9 mouse cellular contexts compared by ENCODE assay signal in the genomic region with DNA sequence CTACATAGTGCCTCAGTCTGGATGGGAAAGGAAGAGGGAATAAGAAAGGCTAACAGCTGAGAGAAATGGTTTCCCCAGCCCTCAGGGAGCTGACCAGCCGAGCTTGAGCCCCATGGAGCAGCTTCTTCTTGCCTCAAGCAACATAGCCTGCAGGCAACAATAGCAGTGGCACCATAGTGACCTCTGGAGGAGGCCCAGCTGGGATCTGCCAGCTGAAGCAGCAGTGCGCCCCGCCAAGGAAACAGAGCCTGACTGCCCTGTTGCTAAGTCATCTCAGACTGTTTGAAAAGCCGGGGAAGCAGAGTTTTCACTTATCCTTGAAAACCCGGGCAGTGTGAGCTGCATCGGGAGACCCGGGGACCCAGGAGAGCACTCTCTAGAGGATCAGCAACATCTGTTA. TPM values are rescaled to one million over a fixed set of nuclear protein-coding genes. Genes with fewer than 3 reads are reported as not detected.
DNase-seq lines count a peak whose midpoint lies in the region; ATAC-seq and TF ChIP-seq lines count a peak whose summit lies in the region.
"Had no signal": no experiment of that assay in that cellular context is flagged by ENCODE, and none has a peak within 500 bp of the region (broad histone marks: within the 10 kb centered on the region; RNA-seq: fewer than 3 reads in every experiment).

No protein-coding gene starts in this region.

- H3K9ac ChIP-seq in heart, postnatal 0 days (replicated peaks; ENCODE audit: low read depth, low read length), result no peak overlapping the region
- H3K9ac ChIP-seq in stomach, embryonic 15.5 days, result no peak overlapping the region
- H3K9ac ChIP-seq: liver, embryonic 14.5 days had no signal

- no peak overlapping the region for H3K27ac ChIP-seq in embryonic fibroblast, embryonic 13.5 days (ENCODE audit: insufficient read depth, low read length)
- no peak overlapping the region for H3K27ac ChIP-seq in heart, postnatal 0 days (ENCODE audit: low read depth)
- peak overlapping the region; percentile 98 for H3K27ac ChIP-seq in layer of hippocampus, adult 2 months
- peak overlapping the region; percentile 16; the same call in 1 of the 2 replicates for H3K27ac ChIP-seq in stomach, embryonic 15.5 days
- H3K27ac ChIP-seq: liver, embryonic 14.5 days had no signal

- peak; percentile 66 for DNase-seq in adrenal gland, postnatal 25 days
- peak; percentile 77 for DNase-seq in heart, postnatal 0 days (ENCODE audit: low spot score)
- DNase-seq in layer of hippocampus, adult 2 months (ENCODE audit: low spot score in 2 of 2), result peak; percentile 63 to 66
- DNase-seq in mesoderm, embryonic 11.5 days (ENCODE audit: low read depth, low spot score), result peak; percentile 75
- no peak for DNase-seq in spleen, postnatal 36 days (ENCODE audit: low spot score in 2 of 2)

- H3K4me2 ChIP-seq in heart, postnatal 0 days (ENCODE audit: low read depth, low read length), result peak overlapping the region; percentile 87
- H3K4me2 ChIP-seq in stomach, embryonic 15.5 days, result peak overlapping the region; percentile 35

- TF ChIP-seq POLR2A in embryonic fibroblast, embryonic 13.5 days (IDR thresholded peaks at IDR 0.05; ENCODE audit: low read depth, low read length), result no peak

- no peaks in the 10 kb centered on the region for H3K9me3 ChIP-seq in heart, postnatal 0 days (replicated peaks; ENCODE audit: control insufficient read depth, low read length)
- H3K9me3 ChIP-seq in stomach, embryonic 15.5 days, result no peaks in the 10 kb centered on the region

- peak; percentile 71 for TF ChIP-seq CTCF in C2C12 (IDR thresholded peaks at IDR 0.05; ENCODE audit: control insufficient read depth, insufficient read depth, insufficient read length)
- peak; percentile 34; the same call in 1 of the 2 replicates for TF ChIP-seq CTCF in embryonic fibroblast, embryonic 13.5 days (IDR thresholded peaks at IDR 0.05; ENCODE audit: borderline replicate concordance, insufficient read depth, low read length)
- TF ChIP-seq CTCF in heart, postnatal 0 days (IDR thresholded peaks at IDR 0.05; ENCODE audit: low read depth), result peak; percentile 71
- TF ChIP-seq CTCF in layer of hippocampus, adult 2 months (conservative IDR thresholded peaks at IDR 0.05), result peak; percentile 61

- TF ChIP-seq EP300 in heart, postnatal 0 days (IDR thresholded peaks at IDR 0.05; ENCODE audit: low read depth), result no peak

- H3K4me1 ChIP-seq in embryonic fibroblast, embryonic 13.5 days (ENCODE audit: control insufficient read depth, insufficient read depth, low read length), result no peaks in the 10 kb centered on the region
- H3K4me1 ChIP-seq in heart, postnatal 0 days (ENCODE audit: control insufficient read depth, insufficient read depth), result peaks cover 17% of the 10 kb centered on the region
- peaks cover 10% of the 10 kb centered on the region for H3K4me1 ChIP-seq in stomach, embryonic 15.5 days

- peaks cover 39% of the 10 kb centered on the region for H3K36me3 ChIP-seq in C2C12 (ENCODE audit: control insufficient read depth, insufficient read depth)
- no peaks in the 10 kb centered on the region for H3K36me3 ChIP-seq in heart, postnatal 0 days (replicated peaks; ENCODE audit: control insufficient read depth, insufficient read depth, low read length)
- no peaks in the 10 kb centered on the region for H3K36me3 ChIP-seq in stomach, embryonic 15.5 days

- peak; percentile 34; the same call in 1 of the 2 replicates for ATAC-seq in heart, postnatal 0 days (ENCODE audit: insufficient read depth, low read depth)
- ATAC-seq in stomach, embryonic 15.5 days (ENCODE audit: insufficient read depth, low FRiP score, low read depth), result no peak

- H3K4me3 ChIP-seq in C2C12 (ENCODE audit: insufficient read depth, poor library complexity, severe bottlenecking), result no peak overlapping the region
- no peak overlapping the region for H3K4me3 ChIP-seq in embryonic fibroblast, embryonic 13.5 days (ENCODE audit: insufficient read depth, low read length)
- H3K4me3 ChIP-seq in heart, postnatal 0 days (ENCODE audit: low read depth, low read length), result no peak overlapping the region
- H3K4me3 ChIP-seq in layer of hippocampus, adult 2 months, result peak overlapping the region; percentile 96
- no peak overlapping the region for H3K4me3 ChIP-seq in stomach, embryonic 15.5 days (replicated peaks)

- H3ac ChIP-seq in C2C12 (ENCODE audit: control insufficient read depth, insufficient read length, low read depth), result no peak overlapping the region

- WGBS in heart, postnatal 0 days, result 7% methylated on average over 7 of the region's 7 CpGs
- 8% methylated on average over 7 of the region's 7 CpGs for WGBS in stomach, embryonic 15.5 days

- H3K79me2 ChIP-seq in C2C12 (ENCODE audit: control insufficient read depth, insufficient read depth), result peaks cover 74% of the 10 kb centered on the region

- H3K79me3 ChIP-seq in C2C12 (ENCODE audit: low read depth), result peaks cover 50% of the 10 kb centered on the region

- no peaks in the 10 kb centered on the region for H3K27me3 ChIP-seq in C2C12 (ENCODE audit: control insufficient read depth, insufficient read depth, insufficient read length)
- H3K27me3 ChIP-seq in heart, postnatal 0 days (ENCODE audit: control insufficient read depth, insufficient read depth, low read length), result no peaks in the 10 kb centered on the region
- H3K27me3 ChIP-seq in stomach, embryonic 15.5 days (replicated peaks), result no peaks in the 10 kb centered on the region

TF ChIP-seq in C2C12, 6 proteins besides CTCF, POLR2A, EP300 and RAD21:
- no peak for TF ChIP-seq USF1 (IDR thresholded peaks at IDR 0.05; ENCODE audit: low read depth)
- no peak for TF ChIP-seq FOSL1 (IDR thresholded peaks at IDR 0.05; ENCODE audit: insufficient read depth, low read length, poor library complexity, severe bottlenecking)
- TF ChIP-seq MYOG (IDR thresholded peaks at IDR 0.05; ENCODE audit: control insufficient read depth, extremely low read depth, insufficient read length), result no peak
- TF ChIP-seq CEBPB (IDR thresholded peaks at IDR 0.05; ENCODE audit: low read depth), result no peak
- TF ChIP-seq MYOD1 (IDR thresholded peaks at IDR 0.05; ENCODE audit: control insufficient read depth, insufficient read length, low read depth), result no peak
- no peak for TF ChIP-seq MAX (IDR thresholded peaks at IDR 0.05)

RNA-seq across cellular contexts. Expression of a gene that starts 3.2 kb away (rescaled TPM):
- polyA plus RNA-seq in C2C12 (2012; fragmentation: generic; extraction: Trizol), result 26.4 TPM
- 69.6 and 75.6 TPM in 2 replicates for total RNA-seq in adrenal gland, postnatal 25 days (2021)
- polyA plus RNA-seq in embryonic fibroblast, embryonic 13.5 days (2011; ENCODE audit: insufficient read length, low read depth, missing spikeins), result 81.3 and 105 TPM in 2 replicates
- total RNA-seq in heart, postnatal 0 days (2014; rRNA removed; ENCODE audit: low replicate concordance), result 23.2 and 34.1 TPM in 2 replicates
- polyA plus RNA-seq in heart, postnatal 0 days (2015; fragmentation: Nextera tagmentation; extraction: Ambion mirVana), result 43.6 and 54.0 TPM in 2 replicates
- 100 to 1,000 TPM; 709 to 737 TPM for total RNA-seq in layer of hippocampus, adult 2 months (2021)
- 131 and 137 TPM in 2 replicates for polyA plus RNA-seq in stomach, embryonic 15.5 days (2015; fragmentation: Nextera tagmentation; extraction: Ambion mirVana)

Comparison
In these comparisons a context has a peak if more than half of its experiments do, and no peak if none do; other contexts are left out.
1. DNase-seq: peak in adrenal gland, postnatal 25 days (single experiment), heart, postnatal 0 days (single experiment), layer of hippocampus, adult 2 months (2 of 2) and mesoderm, embryonic 11.5 days (single experiment); none in spleen, postnatal 36 days (0 of 2).
2. H3K27ac ChIP-seq: peak in layer of hippocampus, adult 2 months (single experiment) and stomach, embryonic 15.5 days (single experiment); none in embryonic fibroblast, embryonic 13.5 days (single experiment) and heart, postnatal 0 days (single experiment).
3. Peak in every context shown above with its lines, with median percentiles within 50 percentile points of each other: CTCF ChIP-seq.